Mouse (Mus musculus): ENCODE data around the gene Cct4.

Cct4 gene

DNA sequence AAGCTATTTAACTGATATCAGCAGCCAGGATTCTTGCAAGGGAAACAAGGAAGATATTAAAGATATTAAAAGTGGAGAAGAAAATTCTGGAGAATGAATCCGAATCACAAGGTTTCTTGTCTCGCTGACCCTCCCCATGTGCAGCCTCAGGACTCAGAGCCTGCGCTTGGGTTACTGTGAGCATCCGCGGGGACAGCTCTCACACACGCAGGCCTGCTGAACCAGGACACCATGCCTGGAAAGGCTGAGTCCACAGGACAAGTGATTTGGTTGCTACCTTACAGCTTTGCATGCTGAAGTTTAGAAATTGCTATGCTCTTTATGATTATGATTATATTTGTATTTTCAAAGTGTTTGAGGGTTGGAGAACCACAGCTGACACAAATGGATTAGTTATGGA is 39.1 kb downstream of the Cct4 start:
- no peak for DNase-seq (ENCODE audit: low read depth, low spot score)

DNA sequence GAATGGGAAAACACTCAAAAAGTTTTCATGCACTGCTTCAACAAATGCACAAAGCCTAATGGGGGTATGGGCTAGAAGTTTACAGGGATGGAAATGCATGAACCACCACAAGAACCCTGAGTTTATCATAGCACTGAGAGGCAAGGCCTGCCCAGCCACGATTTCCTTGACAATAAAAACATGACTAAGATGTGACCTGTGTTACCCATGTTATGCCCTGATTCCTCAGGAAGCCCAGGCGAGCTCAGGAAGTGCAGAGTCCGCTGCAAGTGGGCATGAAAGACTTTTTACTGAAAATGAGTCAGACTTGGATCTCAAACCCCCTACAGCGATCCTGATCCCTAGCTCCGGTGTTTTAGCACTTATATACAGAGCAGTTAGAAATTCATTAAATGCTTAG is 56.9 kb downstream of the Cct4 start:
- no peak for DNase-seq (ENCODE audit: low read depth, low spot score)

DNA sequence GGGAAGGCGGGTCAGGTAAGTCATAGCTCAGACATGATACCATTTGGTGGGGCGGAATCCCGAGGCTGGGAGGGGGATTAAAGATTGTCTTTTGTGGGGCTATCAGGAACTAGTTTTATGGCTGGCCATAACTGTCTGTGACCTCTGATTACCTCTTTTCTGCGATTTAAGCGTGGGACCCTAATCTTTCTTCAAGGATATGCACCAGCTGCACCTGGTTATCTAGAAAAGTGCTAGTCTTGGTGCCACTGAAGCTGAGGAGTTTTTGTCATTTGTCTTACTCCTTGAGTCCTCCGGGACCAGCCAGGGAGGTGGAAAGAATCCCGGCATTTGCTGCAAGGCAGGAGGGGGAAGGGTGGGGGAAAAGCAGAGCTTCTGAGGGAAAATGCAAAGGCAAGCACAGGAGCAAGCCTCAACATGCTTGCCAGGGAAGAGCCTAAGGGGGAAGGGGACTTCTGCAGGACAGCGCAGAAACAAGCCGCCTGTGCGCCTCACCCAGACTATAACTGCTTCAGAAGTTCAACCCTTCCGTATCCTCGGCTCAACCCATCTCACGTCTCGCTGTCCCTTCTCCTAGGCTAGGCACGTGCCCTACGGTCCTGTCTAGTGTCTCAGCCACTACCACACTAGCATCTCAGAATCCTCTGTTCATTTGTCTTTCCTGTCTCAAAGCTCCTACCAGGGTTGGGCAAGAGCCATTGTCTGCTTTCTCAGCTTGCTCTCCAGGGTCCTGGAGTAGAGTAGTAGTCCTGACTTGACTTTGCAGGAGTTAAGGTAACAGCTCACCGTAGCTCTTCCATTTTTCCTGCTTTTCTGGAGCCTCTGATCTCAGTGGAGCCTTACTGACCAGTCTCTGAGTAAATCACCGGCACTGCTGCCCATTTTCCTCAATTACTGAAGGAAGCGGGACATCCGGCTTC is 57.6 kb downstream of the Cct4 start:
- DNase-seq (ENCODE audit: low read depth, low spot score) = no peak

DNA sequence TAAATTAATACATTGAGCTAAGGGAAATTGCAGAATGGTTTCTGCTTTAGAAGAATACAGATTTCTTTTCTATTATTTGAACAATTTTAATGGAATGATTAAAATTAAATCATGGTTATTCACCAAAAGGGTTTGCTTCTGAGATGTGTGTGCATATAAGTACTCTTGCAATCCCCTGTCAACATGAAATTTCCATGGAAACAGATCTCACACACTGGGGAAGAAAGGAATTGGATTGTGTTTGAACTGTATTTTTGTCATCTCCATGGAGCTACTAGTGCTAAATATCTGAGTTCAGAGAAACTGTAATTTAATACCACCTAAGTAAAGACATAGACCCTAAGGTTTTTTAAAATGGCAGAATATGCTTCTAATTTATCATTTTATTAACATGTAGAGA is 59.3 kb downstream of the Cct4 start:
- DNase-seq (ENCODE audit: low read depth, low spot score) = no peak

DNA sequence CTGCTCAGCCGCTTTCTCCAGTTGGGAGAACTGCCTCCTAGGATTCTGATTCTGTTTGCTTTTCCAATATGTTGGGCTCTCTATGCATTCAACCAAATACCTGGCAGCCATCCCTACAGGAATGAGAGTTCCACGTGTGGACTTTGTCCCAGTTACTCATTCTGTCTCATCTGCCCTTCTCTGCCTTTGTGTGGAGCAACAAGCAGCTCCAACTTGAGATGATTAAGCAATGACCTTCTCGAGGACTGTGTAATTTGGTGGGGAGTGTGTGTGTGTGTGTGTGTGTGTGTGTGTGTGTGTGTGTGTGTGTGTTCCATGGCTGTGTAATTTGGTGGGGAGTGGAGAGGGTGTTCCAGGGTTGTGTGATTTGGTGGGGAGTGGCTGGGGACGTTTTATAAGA is 62.0 kb downstream of the Cct4 start:
- no peak for DNase-seq (ENCODE audit: low read depth, low spot score)
